Mouse (Mus musculus) regulatory T cell (primary cell): ENCODE measurements around the gene Hist2h3b.

Source experiments
- in situ Hi-C: fragments of 300-600 bp; cut with MboI, MseI; formaldehyde crosslinking; loops from one replicate; pipeline ENCODE4 v1.15.1; 2025; ENCODE audit warnings: high pct_unique_total_duplicates

Hist2h3b gene

GRCm38 (mm10) chr3:96293787-96294186, 25.3 kb downstream of the Hist2h3b start, which contains the start of gene Fcgr1:
TSS of gene Fcgr1 (minus strand) at chr3:96293969.
- in situ Hi-C loops, result loop anchor here (25.0 kb wide), 1 partner anchor 1906 kb away; the partner anchor contains the start of gene Lingo4

DNA sequence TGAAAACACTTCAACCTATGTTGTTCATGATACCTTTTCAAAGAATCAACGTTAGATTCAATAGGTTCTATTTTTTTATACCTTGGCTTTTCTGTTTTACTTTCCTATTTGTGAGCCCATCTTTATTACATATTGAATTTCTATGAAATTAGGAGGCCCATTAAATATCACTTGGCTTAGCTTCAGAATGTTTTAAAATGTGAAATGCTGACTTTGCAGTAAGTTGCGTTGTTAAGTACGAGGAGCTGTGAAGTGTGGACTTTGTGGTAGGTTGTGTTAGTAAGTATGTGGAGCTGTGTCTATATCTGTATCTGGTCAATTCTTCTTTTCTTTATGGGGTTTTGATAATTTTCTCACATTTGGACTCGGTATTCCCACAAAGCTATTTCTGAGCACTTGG, 29.9 kb downstream of the Hist2h3b start:
- in situ Hi-C loops, result loop anchor here (25.0 kb wide), 1 partner anchor 1911 kb away; the partner anchor contains the start of gene Lingo4

DNA sequence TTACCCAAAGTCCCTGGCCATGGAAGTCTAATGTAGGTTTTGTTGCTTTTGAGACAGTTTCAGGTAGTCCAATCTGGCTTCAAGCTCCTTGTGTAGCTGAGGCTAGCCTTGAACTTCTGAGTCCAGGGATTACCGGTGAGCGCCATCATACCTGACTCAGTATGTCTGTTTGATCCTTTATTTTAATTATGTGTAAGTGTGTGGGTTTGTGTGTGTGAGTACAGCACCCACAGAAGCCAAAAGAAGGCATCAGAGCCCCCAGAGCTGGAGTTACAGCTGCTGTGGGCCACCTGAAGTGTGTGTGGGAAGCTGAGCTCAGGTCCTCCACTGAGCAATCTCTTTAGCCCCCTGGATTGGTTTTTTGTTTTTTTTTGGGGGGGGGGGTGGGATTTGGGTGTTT, 31.1 kb downstream of the Hist2h3b start:
- in situ Hi-C loops, result loop anchor here (25.0 kb wide), 1 partner anchor 1912 kb away; the partner anchor contains the start of gene Lingo4

DNA sequence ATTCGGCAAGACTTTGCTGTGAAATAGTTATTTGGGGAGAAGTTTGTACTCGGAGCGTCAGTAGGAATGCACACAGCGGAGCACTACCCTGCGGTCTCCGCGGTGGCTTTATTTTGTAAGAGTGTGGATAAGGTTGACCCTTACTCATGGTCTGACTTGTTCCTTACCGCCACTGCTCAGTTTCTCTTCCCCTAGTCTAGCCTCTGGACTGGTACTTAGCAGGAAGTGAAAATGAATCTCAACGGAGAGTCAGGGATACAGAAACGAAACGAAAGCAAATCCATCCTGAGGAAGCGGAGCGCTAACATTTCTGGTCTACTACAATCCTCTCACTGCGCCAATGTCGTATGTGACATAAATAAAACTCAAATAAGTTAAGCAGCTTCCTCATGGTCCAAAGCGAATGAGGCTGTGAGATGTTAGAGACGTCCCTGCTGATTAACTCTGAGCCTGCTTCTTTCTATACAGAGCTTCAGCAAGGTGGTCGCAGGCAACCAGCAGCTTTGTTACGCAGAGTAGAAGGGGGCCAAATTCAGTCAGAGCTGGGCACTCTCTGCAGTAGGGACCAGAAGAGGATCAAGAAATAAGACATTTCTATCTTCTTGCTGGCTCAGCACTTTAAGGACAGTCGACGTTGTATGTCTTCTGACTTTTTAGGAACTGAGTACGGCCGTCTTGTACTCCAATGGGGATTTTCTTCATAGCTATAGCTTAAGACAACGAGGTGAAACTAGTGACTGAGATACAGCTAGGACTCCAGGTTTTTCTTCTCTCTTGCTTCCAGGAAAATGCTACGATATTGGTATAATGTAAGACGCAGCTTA, 32.5 kb downstream of the Hist2h3b start:
- in situ Hi-C loops, result no loop called here

GRCm38 (mm10) chr3:96302076-96302475, 33.6 kb downstream of the Hist2h3b start:
- in situ Hi-C loops, result no loop called here

DNA sequence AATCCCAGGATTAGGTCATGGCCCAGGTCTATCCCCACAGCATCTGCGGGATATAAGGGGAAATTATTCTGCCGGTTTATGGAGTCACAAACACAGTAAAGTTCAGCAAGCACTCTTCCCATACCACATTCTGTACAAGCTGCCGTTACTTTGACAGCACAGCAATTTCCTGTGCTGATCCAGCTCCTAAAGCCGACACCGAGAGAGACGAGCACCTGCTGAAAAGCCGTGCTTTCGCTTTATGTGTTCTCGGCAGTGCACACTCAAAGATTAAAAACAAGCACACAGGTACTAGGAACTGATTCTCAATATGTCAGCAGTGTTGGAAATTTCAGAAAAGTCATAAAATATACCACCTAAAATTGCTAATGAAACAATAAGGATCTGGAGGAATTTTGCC, 38.1 kb downstream of the Hist2h3b start:
- in situ Hi-C loops, result no loop called here

DNA sequence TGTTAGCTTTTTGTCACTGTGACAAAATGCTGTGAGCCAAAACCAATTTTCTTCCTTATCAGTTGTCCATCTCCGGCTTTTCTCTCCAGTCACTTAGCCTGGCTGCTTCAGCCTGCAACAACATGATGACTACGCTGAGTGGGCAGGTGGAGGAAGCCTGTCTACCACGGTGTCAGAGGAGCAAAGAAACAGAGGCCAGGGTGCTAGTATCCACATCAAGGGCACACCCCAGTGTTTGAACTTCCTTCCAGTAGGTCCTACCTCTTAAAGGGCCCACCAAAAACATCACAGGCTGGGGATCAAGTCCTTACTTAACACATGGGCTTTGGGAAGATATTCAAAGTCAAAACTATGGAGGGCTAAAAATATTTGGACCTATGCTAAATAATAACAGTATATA, 41.0 kb downstream of the Hist2h3b start:
- in situ Hi-C loops, result no loop called here

DNA sequence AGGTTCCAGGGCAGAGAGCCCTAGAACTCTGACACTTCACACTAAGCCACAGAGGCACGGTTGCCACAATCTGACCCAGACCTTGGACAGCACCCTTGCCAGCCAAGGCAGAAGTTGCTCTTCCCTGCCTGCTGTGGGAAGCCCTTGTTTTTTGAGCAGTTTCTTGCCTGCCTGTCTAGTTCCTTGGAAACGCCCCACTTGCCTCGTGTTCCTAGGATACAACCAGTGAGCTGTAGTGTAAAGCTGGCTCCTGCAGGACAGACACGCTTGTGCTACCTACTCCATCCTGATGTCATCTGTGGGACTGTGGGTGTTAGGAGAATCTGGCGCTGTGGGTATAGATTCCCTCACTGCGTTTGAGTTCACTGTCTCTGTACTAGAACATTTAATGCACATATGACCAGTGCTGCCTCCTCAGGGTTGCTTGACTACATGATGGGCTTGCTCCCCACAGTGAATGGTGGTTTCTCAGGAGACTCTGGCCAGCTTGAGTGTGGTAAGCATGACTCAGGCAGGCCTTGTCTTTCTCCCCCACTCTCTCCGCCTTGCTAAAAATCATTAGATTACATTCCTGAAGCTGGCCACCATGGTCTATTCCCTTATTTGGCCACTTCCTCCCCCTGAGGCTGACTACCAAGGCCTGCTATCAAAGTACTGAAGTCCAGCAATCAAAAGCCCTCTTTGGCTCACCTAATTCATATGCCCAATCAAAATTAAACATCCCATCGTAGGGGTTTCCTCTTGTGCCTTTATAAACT, 44.1 kb downstream of the Hist2h3b start:
- in situ Hi-C loops, result no loop called here
